Mouse (Mus musculus): ENCODE data around the gene Adamts16. TPM values are rescaled to one million over a fixed set of nuclear protein-coding genes. Genes with fewer than 3 reads are reported as not detected.

The Adamts16 gene
- polyA plus RNA-seq, 1 experiment from 2014 or later: 1.5 TPM

- no peak for DNase-seq (ENCODE audit: low spot score)
- H3K4me2 ChIP-seq (ENCODE audit: low read length): no peak overlapping the region
- no peak for ATAC-seq (replicated peaks; ENCODE audit: low FRiP score, low TSS enrichment, low read depth)
- H3K36me3 ChIP-seq (ENCODE audit: control insufficient read depth, insufficient read depth, low read length): no peaks in the 10 kb centered on the region
- H3K9me3 ChIP-seq (ENCODE audit: control insufficient read depth, low read length): no peaks in the 10 kb centered on the region
- H3K4me1 ChIP-seq (replicated peaks; ENCODE audit: control insufficient read depth, insufficient read depth, low read length): peaks cover 40% of the 10 kb centered on the region
- H3K27ac ChIP-seq (ENCODE audit: low read depth): no peak overlapping the region
- no peak overlapping the region for H3K9ac ChIP-seq (ENCODE audit: low read length)
- H3K27me3 ChIP-seq (replicated peaks; ENCODE audit: control insufficient read depth, insufficient read depth, low read length): no peaks in the 10 kb centered on the region
- WGBS: 94% methylated on average over 9 of the region's 9 CpGs
- no peak overlapping the region for H3K4me3 ChIP-seq (ENCODE audit: low read depth, low read length)
Measured at GRCm38 (mm10) chr13:70738781-70739180, 102.8 kb downstream of the Adamts16 start.

- Histone ChIP-seq H3K4me3 (ENCODE audit: low read depth, low read length) (no peak overlapping the region), H3K27me3 (replicated peaks; ENCODE audit: control insufficient read depth, insufficient read depth, low read length) (no peaks in the 10 kb centered on the region), H3K4me2 (ENCODE audit: low read length) (no peak overlapping the region), H3K9ac (ENCODE audit: low read length) (no peak overlapping the region), H3K36me3 (ENCODE audit: control insufficient read depth, insufficient read depth, low read length) (no peaks in the 10 kb centered on the region), H3K4me1 (replicated peaks; ENCODE audit: control insufficient read depth, insufficient read depth, low read length) (peaks cover 42% of the 10 kb centered on the region), H3K9me3 (ENCODE audit: control insufficient read depth, low read length) (no peaks in the 10 kb centered on the region), H3K27ac (ENCODE audit: low read depth) (peak overlapping the region; percentile 72; the same call in 1 of the 2 replicates)
- ATAC-seq (replicated peaks; ENCODE audit: low FRiP score, low TSS enrichment, low read depth): no peak
- 37% methylated on average over 4 of the region's 4 CpGs for whole genome bisulfite sequencing
- no peak for DNase-seq (ENCODE audit: low spot score)
Measured at GRCm38 (mm10) chr13:70736409-70736808, 105.2 kb downstream of the Adamts16 start.

- DNase-seq (ENCODE audit: low spot score) (no peak), ATAC-seq (replicated peaks; ENCODE audit: low FRiP score, low TSS enrichment, low read depth) (0 out of 2 replicates have a peak, but pooled peaks have one; percentile 10)
- Histone ChIP-seq H3K27ac (ENCODE audit: low read depth) (peak overlapping the region; percentile 72), H3K27me3 (replicated peaks; ENCODE audit: control insufficient read depth, insufficient read depth, low read length) (no peaks in the 10 kb centered on the region), H3K9ac (ENCODE audit: low read length) (no peak overlapping the region), H3K4me2 (ENCODE audit: low read length) (no peak overlapping the region), H3K4me1 (replicated peaks; ENCODE audit: control insufficient read depth, insufficient read depth, low read length) (peaks cover 31% of the 10 kb centered on the region; the same call in 1 of the 2 replicates), H3K9me3 (ENCODE audit: control insufficient read depth, low read length) (no peaks in the 10 kb centered on the region), H3K4me3 (ENCODE audit: low read depth, low read length) (no peak overlapping the region), H3K36me3 (ENCODE audit: control insufficient read depth, insufficient read depth, low read length) (no peaks in the 10 kb centered on the region)
- WGBS: 39% methylated on average over 5 of the region's 5 CpGs
Measured at GRCm38 (mm10) chr13:70734640-70735039, 107.0 kb downstream of the Adamts16 start.

- Histone ChIP-seq H3K36me3 (ENCODE audit: control insufficient read depth, insufficient read depth, low read length) (no peaks in the 10 kb centered on the region), H3K4me1 (replicated peaks; ENCODE audit: control insufficient read depth, insufficient read depth, low read length) (peaks cover 29% of the 10 kb centered on the region; the same call in 1 of the 2 replicates), H3K27ac (ENCODE audit: low read depth) (peak overlapping the region; percentile 72; the same call in 1 of the 2 replicates), H3K4me3 (ENCODE audit: low read depth, low read length) (no peak overlapping the region), H3K27me3 (replicated peaks; ENCODE audit: control insufficient read depth, insufficient read depth, low read length) (no peaks in the 10 kb centered on the region), H3K9ac (ENCODE audit: low read length) (no peak overlapping the region), H3K9me3 (ENCODE audit: control insufficient read depth, low read length) (no peaks in the 10 kb centered on the region), H3K4me2 (ENCODE audit: low read length) (no peak overlapping the region)
- no peak for DNase-seq (ENCODE audit: low spot score)
- WGBS: 57% methylated on average over 1 of the region's 1 CpGs
- ATAC-seq (replicated peaks; ENCODE audit: low FRiP score, low TSS enrichment, low read depth): no peak
Measured at GRCm38 (mm10) chr13:70733911-70734310, 107.7 kb downstream of the Adamts16 start.

- Histone ChIP-seq H3K4me3 (ENCODE audit: low read depth, low read length) (no peak overlapping the region), H3K9ac (ENCODE audit: low read length) (no peak overlapping the region), H3K36me3 (ENCODE audit: control insufficient read depth, insufficient read depth, low read length) (no peaks in the 10 kb centered on the region), H3K9me3 (ENCODE audit: control insufficient read depth, low read length) (no peaks in the 10 kb centered on the region), H3K4me2 (ENCODE audit: low read length) (no peak overlapping the region), H3K4me1 (replicated peaks; ENCODE audit: control insufficient read depth, insufficient read depth, low read length) (peaks cover 29% of the 10 kb centered on the region; the same call in 1 of the 2 replicates), H3K27ac (ENCODE audit: low read depth) (no peak overlapping the region), H3K27me3 (replicated peaks; ENCODE audit: control insufficient read depth, insufficient read depth, low read length) (no peaks in the 10 kb centered on the region)
- 15% methylated on average over 2 of the region's 2 CpGs for WGBS
- DNase-seq (ENCODE audit: low spot score) (no peak), ATAC-seq (replicated peaks; ENCODE audit: low FRiP score, low TSS enrichment, low read depth) (no peak)
Measured at GRCm38 (mm10) chr13:70733206-70733605, 108.4 kb downstream of the Adamts16 start.

- no peak overlapping the region for H3K27ac ChIP-seq (ENCODE audit: low read depth)
- no peak overlapping the region for H3K4me3 ChIP-seq (ENCODE audit: low read depth, low read length)
- no peak for ATAC-seq (replicated peaks; ENCODE audit: low FRiP score, low TSS enrichment, low read depth)
- H3K9me3 ChIP-seq (ENCODE audit: control insufficient read depth, low read length): no peaks in the 10 kb centered on the region
- H3K9ac ChIP-seq (ENCODE audit: low read length): no peak overlapping the region
- H3K4me1 ChIP-seq (replicated peaks; ENCODE audit: control insufficient read depth, insufficient read depth, low read length): peaks cover 29% of the 10 kb centered on the region; the same call in 1 of the 2 replicates
- WGBS: 76% methylated on average over 5 of the region's 5 CpGs
- H3K27me3 ChIP-seq (replicated peaks; ENCODE audit: control insufficient read depth, insufficient read depth, low read length): no peaks in the 10 kb centered on the region
- DNase-seq (ENCODE audit: low spot score): no peak
- H3K36me3 ChIP-seq (ENCODE audit: control insufficient read depth, insufficient read depth, low read length): no peaks in the 10 kb centered on the region
- H3K4me2 ChIP-seq (ENCODE audit: low read length): no peak overlapping the region
Measured at GRCm38 (mm10) chr13:70732781-70733180, 108.8 kb downstream of the Adamts16 start.

GRCm38 (mm10) chr13:70731349-70731748 lies 110.3 kb downstream of the Adamts16 start:
- no peak for ATAC-seq (replicated peaks; ENCODE audit: low FRiP score, low TSS enrichment, low read depth)
- 48% methylated on average over 5 of the region's 5 CpGs for WGBS

GRCm38 (mm10) chr13:70729996-70730395 lies 111.6 kb downstream of the Adamts16 start:
- no peaks in the 10 kb centered on the region for H3K9me3 ChIP-seq (ENCODE audit: control insufficient read depth, low read length)
- ATAC-seq (replicated peaks; ENCODE audit: low FRiP score, low TSS enrichment, low read depth) (no peak), DNase-seq (ENCODE audit: low spot score) (no peak)

More at GRCm38 (mm10) chr13:70731349-70731748, 110.3 kb downstream of the Adamts16 start:
- Histone ChIP-seq H3K9me3 (ENCODE audit: control insufficient read depth, low read length) (no peaks in the 10 kb centered on the region), H3K27ac (ENCODE audit: low read depth) (no peak overlapping the region), H3K4me2 (ENCODE audit: low read length) (no peak overlapping the region), H3K4me3 (ENCODE audit: low read depth, low read length) (no peak overlapping the region), H3K9ac (ENCODE audit: low read length) (no peak overlapping the region), H3K4me1 (replicated peaks; ENCODE audit: control insufficient read depth, insufficient read depth, low read length) (peaks cover 23% of the 10 kb centered on the region; the same call in 1 of the 2 replicates), H3K27me3 (replicated peaks; ENCODE audit: control insufficient read depth, insufficient read depth, low read length) (no peaks in the 10 kb centered on the region), H3K36me3 (ENCODE audit: control insufficient read depth, insufficient read depth, low read length) (no peaks in the 10 kb centered on the region)
- no peak for DNase-seq (ENCODE audit: low spot score)

GRCm38 (mm10) chr13:70726249-70726648 lies 115.4 kb downstream of the Adamts16 start:
- no peak overlapping the region for H3K4me2 ChIP-seq (ENCODE audit: low read length)
- H3K27me3 ChIP-seq (replicated peaks; ENCODE audit: control insufficient read depth, insufficient read depth, low read length): no peaks in the 10 kb centered on the region
- no peaks in the 10 kb centered on the region for H3K9me3 ChIP-seq (ENCODE audit: control insufficient read depth, low read length)
- no peak overlapping the region for H3K9ac ChIP-seq (ENCODE audit: low read length)
- 68% methylated on average over 3 of the region's 3 CpGs for WGBS
- no peak overlapping the region for H3K27ac ChIP-seq (ENCODE audit: low read depth)
- no peaks in the 10 kb centered on the region for H3K36me3 ChIP-seq (ENCODE audit: control insufficient read depth, insufficient read depth, low read length)
- H3K4me1 ChIP-seq (replicated peaks; ENCODE audit: control insufficient read depth, insufficient read depth, low read length): no peaks in the 10 kb centered on the region
- ATAC-seq (replicated peaks; ENCODE audit: low FRiP score, low TSS enrichment, low read depth): no peak
- H3K4me3 ChIP-seq (ENCODE audit: low read depth, low read length): no peak overlapping the region
- DNase-seq (ENCODE audit: low spot score): no peak

More at GRCm38 (mm10) chr13:70729996-70730395, 111.6 kb downstream of the Adamts16 start:
- H3K4me1 ChIP-seq (replicated peaks; ENCODE audit: control insufficient read depth, insufficient read depth, low read length): peaks cover 12% of the 10 kb centered on the region; the same call in 1 of the 2 replicates
- H3K4me2 ChIP-seq (ENCODE audit: low read length): no peak overlapping the region
- H3K27ac ChIP-seq (ENCODE audit: low read depth): no peak overlapping the region
- no peaks in the 10 kb centered on the region for H3K27me3 ChIP-seq (replicated peaks; ENCODE audit: control insufficient read depth, insufficient read depth, low read length)
- WGBS: 48% methylated on average over 5 of the region's 5 CpGs
- no peak overlapping the region for H3K4me3 ChIP-seq (ENCODE audit: low read depth, low read length)
- no peak overlapping the region for H3K9ac ChIP-seq (ENCODE audit: low read length)
- H3K36me3 ChIP-seq (ENCODE audit: control insufficient read depth, insufficient read depth, low read length): no peaks in the 10 kb centered on the region
